8 mouse cellular contexts compared by ENCODE assay signal in the genomic region with DNA sequence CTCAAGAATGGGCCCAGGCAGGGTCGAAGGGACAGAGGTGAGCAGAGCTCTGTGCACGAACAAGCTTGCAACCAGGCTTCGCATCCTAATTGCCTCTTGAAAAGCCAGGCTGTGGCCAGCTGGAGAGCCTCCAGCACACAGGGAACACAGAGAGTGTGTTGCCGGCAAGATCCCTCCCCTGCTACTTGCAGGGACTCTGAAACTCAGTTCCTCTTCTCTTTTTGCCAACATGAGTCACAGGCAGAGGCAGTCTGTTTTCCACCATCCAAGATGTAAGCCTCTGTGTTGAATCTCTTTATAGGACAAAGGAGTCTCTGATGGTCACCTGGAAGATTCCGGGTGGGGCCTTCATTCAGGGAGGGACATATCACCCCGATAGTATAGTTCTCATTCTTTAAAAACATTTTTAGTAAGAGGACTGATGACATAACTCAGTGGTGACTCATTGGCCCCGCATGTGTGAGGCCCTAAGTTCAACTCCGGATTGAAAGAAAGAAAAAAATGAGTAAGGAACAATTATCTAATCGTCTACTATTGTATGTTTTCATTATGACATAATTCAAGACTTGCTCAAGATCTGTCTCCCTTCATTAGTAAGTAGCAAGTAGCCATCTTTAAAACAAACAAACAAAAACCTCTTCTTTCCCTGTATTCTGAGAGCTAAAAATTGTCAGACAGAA. TPM values are rescaled to one million over a fixed set of nuclear protein-coding genes. Genes with fewer than 3 reads are reported as not detected.
A peak's percentile ranks its signal among the peaks of the same experiment; 100 is the strongest.
DNase-seq lines count a peak whose midpoint lies in the region; ATAC-seq lines count a peak whose summit lies in the region.

No protein-coding gene starts in this region.

- H3K36me3 ChIP-seq in kidney, embryonic 16.5 days (ENCODE audit: insufficient read depth, low read length), result no peaks in the 10 kb centered on the region
- H3K36me3 ChIP-seq in midbrain, embryonic 16.5 days (ENCODE audit: control insufficient read depth, insufficient read depth, low read length), result no peaks in the 10 kb centered on the region
- H3K36me3 ChIP-seq in kidney, embryonic 15.5 days, result no peaks in the 10 kb centered on the region

- H3K4me1 ChIP-seq in kidney, embryonic 16.5 days (ENCODE audit: insufficient read depth, low read length), result no peaks in the 10 kb centered on the region
- peaks cover 6% of the 10 kb centered on the region; the same call in 1 of the 2 replicates for H3K4me1 ChIP-seq in midbrain, embryonic 16.5 days (ENCODE audit: control insufficient read depth, insufficient read depth, low read length)
- 0 out of 2 replicates have a peak, but pooled peaks cover 2% of the 10 kb centered on the region for H3K4me1 ChIP-seq in kidney, embryonic 15.5 days

- 0 out of 2 replicates have a peak, but pooled peaks cover 4% of the 10 kb centered on the region for H3K27me3 ChIP-seq in kidney, embryonic 16.5 days (ENCODE audit: insufficient read depth, low read length)
- H3K27me3 ChIP-seq in midbrain, embryonic 16.5 days (ENCODE audit: control insufficient read depth, insufficient read depth, low read depth, low read length), result no peaks in the 10 kb centered on the region
- no peaks in the 10 kb centered on the region for H3K27me3 ChIP-seq in kidney, embryonic 15.5 days

- no peak overlapping the region for H3K27ac ChIP-seq in kidney, embryonic 16.5 days (ENCODE audit: low read length)
- H3K27ac ChIP-seq in midbrain, embryonic 16.5 days (ENCODE audit: low read length), result peak overlapping the region; percentile 62
- no peak overlapping the region for H3K27ac ChIP-seq in kidney, embryonic 15.5 days

- H3K9ac ChIP-seq in kidney, embryonic 16.5 days (replicated peaks; ENCODE audit: low read length), result no peak overlapping the region
- no peak overlapping the region for H3K9ac ChIP-seq in midbrain, embryonic 16.5 days (ENCODE audit: low read depth, low read length)
- H3K9ac ChIP-seq in kidney, embryonic 15.5 days, result no peak overlapping the region

- ATAC-seq in kidney, embryonic 16.5 days (ENCODE audit: low FRiP score, low TSS enrichment), result no peak
- ATAC-seq in granulocyte monocyte progenitor cell, adult 5-6 weeks (replicated peaks; ENCODE audit: poor library complexity, severe bottlenecking), result peak; percentile 84
- ATAC-seq in midbrain, embryonic 16.5 days, result peak; percentile 75
- ATAC-seq in kidney, embryonic 15.5 days (replicated peaks; ENCODE audit: low FRiP score), result no peak

- H3K9me3 ChIP-seq in kidney, embryonic 16.5 days (ENCODE audit: low read length), result no peaks in the 10 kb centered on the region
- no peaks in the 10 kb centered on the region for H3K9me3 ChIP-seq in midbrain, embryonic 16.5 days (replicated peaks; ENCODE audit: control insufficient read depth, low read length, poor library complexity, severe bottlenecking)
- no peaks in the 10 kb centered on the region for H3K9me3 ChIP-seq in kidney, embryonic 15.5 days (replicated peaks)

- peak; percentile 31 for DNase-seq in kidney, postnatal 10 days
- DNase-seq in adrenal gland, postnatal 36 days, result peak; percentile 32 to 56
- peak; percentile 72 to 75 for DNase-seq in layer of hippocampus, postnatal 10 days (ENCODE audit: low spot score in 2 of 2)
- no peak for DNase-seq in cerebellum, adult 9-11 months

- no peak overlapping the region for H3K4me3 ChIP-seq in kidney, embryonic 16.5 days (ENCODE audit: low read length)
- no peak overlapping the region for H3K4me3 ChIP-seq in midbrain, embryonic 16.5 days (ENCODE audit: low read depth, low read length)
- H3K4me3 ChIP-seq in kidney, embryonic 15.5 days (replicated peaks), result no peak overlapping the region

- WGBS in kidney, embryonic 16.5 days, result 59% methylated on average over 9 of the region's 9 CpGs
- WGBS in midbrain, embryonic 16.5 days, result 46% methylated on average over 9 of the region's 9 CpGs
- WGBS in kidney, embryonic 15.5 days, result 67% methylated on average over 9 of the region's 9 CpGs

- H3K4me2 ChIP-seq in kidney, embryonic 16.5 days (replicated peaks; ENCODE audit: low read depth, low read length), result no peak overlapping the region
- peak overlapping the region; percentile 29; the same call in 1 of the 2 replicates for H3K4me2 ChIP-seq in midbrain, embryonic 16.5 days (ENCODE audit: low read length)
- H3K4me2 ChIP-seq in kidney, embryonic 15.5 days, result no peak overlapping the region

RNA-seq across cellular contexts. Expression of a gene that starts 46.3 kb away (rescaled TPM):
- polyA plus RNA-seq in kidney, embryonic 16.5 days (2015; fragmentation: Nextera tagmentation; extraction: Ambion mirVana), result 0.75 and 1.1 TPM in 2 replicates
- total RNA-seq in adrenal gland, postnatal 36 days (2021), result 1 to 10 TPM; 1.1 to 1.2 TPM
- 0.84 and 4.0 TPM in 2 replicates for total RNA-seq in granulocyte monocyte progenitor cell, adult 5-6 weeks (2014; fragmentation: Nextera tagmentation)
- total RNA-seq in granulocyte monocyte progenitor cell, adult 5-6 weeks (2017), result 0.13 and 2.0 TPM in 2 replicates
- 1 to 10 TPM; 1.1 to 1.6 TPM for total RNA-seq in layer of hippocampus, postnatal 10 days (2021)
- 0.16 and 0.32 TPM in 2 replicates for polyA plus RNA-seq in midbrain, embryonic 16.5 days (2015; fragmentation: Nextera tagmentation; extraction: Ambion mirVana)
- polyA plus RNA-seq in kidney, embryonic 15.5 days (2015; fragmentation: Nextera tagmentation; extraction: Ambion mirVana), result 1.2 and 1.5 TPM in 2 replicates

Comparison
In these comparisons a context has a peak if more than half of its experiments do, and no peak if none do; other contexts are left out.
1. ATAC-seq: peak in granulocyte monocyte progenitor cell, adult 5-6 weeks (single experiment) and midbrain, embryonic 16.5 days (single experiment); none in kidney, embryonic 16.5 days (single experiment) and kidney, embryonic 15.5 days (single experiment).